Mouse (Mus musculus): ENCODE results near the gene Mcoln1. TPM values are rescaled to one million over a fixed set of nuclear protein-coding genes. Genes with fewer than 3 reads are reported as not detected.

Mcoln1 gene
- 105 and 123 TPM in 2 replicates for polyA plus RNA-seq (2015; fragmentation: Nextera tagmentation; extraction: Ambion mirVana)

GRCm38 (mm10) chr8:3500235-3501090 is at the start of gene Mcoln1:
Gene Mcoln1 (plus strand): TSS chr8:3500457.
- H3K36me3 ChIP-seq (ENCODE audit: control insufficient read depth, insufficient read depth): peaks cover 19% of the 10 kb centered on the region
- peak within 1 kb of the TSS; percentile 86 for H3K4me3 ChIP-seq (ENCODE audit: low read depth, low read length)
- no peaks in the 10 kb centered on the region for H3K9me3 ChIP-seq (ENCODE audit: control insufficient read depth)
- peak within 1 kb of the TSS; percentile 85 for H3K9ac ChIP-seq (ENCODE audit: low read depth, low read length)
- peak within 1 kb of the TSS; percentile 81 for H3K4me2 ChIP-seq (replicated peaks; ENCODE audit: low read depth)
- under 1% methylated on average over 70 of the region's 70 CpGs for WGBS
- H3K4me1 ChIP-seq (replicated peaks; ENCODE audit: control insufficient read depth, insufficient read depth, low read length): peaks cover 3% of the 10 kb centered on the region; the same call in 1 of the 2 replicates
- no peaks in the 10 kb centered on the region for H3K27me3 ChIP-seq (replicated peaks; ENCODE audit: control insufficient read depth, insufficient read depth, low read length)
- H3K27ac ChIP-seq (ENCODE audit: low read depth, low read length): peak within 1 kb of the TSS; percentile 75
- ATAC-seq: peak; percentile 86
- peak; percentile 48 for TF ChIP-seq CTCF (IDR thresholded peaks at IDR 0.05; ENCODE audit: low read depth)

DNA sequence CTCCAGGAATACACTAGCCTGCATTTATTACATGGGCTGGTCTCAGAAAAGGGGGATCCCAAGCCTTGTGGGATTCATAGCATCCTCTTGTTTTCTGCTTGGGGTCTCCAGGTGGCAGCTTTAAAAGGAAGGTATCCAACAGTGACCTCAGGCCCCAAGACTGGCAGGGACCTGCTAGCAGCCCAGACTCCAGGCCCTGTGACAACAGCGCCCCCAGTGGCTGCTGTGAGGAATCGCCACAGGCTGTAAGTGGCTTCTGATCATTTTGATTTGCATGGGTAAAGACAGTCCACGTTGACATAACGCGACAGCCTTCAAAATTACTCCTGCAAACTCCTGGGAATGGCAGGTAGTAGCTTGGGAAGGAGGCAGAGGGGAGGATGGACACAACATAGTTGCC is 49.6 kb upstream of the Mcoln1 start:
- peaks cover 86% of the 10 kb centered on the region for H3K36me3 ChIP-seq (ENCODE audit: control insufficient read depth, insufficient read depth)
- H3K9me3 ChIP-seq (ENCODE audit: control insufficient read depth): no peaks in the 10 kb centered on the region
- no peak overlapping the region for H3K27ac ChIP-seq (ENCODE audit: low read depth, low read length)
- no peak for ATAC-seq
- H3K4me2 ChIP-seq (replicated peaks; ENCODE audit: low read depth): no peak overlapping the region
- TF ChIP-seq CTCF (IDR thresholded peaks at IDR 0.05; ENCODE audit: low read depth): peak; percentile 96
- H3K27me3 ChIP-seq (replicated peaks; ENCODE audit: control insufficient read depth, insufficient read depth, low read length): no peaks in the 10 kb centered on the region
- no peaks in the 10 kb centered on the region for H3K4me1 ChIP-seq (replicated peaks; ENCODE audit: control insufficient read depth, insufficient read depth, low read length)
- WGBS: 24% methylated on average over 5 of the region's 5 CpGs
- no peak overlapping the region for H3K9ac ChIP-seq (ENCODE audit: low read depth, low read length)
- no peak overlapping the region for H3K4me3 ChIP-seq (ENCODE audit: low read depth, low read length)

DNA sequence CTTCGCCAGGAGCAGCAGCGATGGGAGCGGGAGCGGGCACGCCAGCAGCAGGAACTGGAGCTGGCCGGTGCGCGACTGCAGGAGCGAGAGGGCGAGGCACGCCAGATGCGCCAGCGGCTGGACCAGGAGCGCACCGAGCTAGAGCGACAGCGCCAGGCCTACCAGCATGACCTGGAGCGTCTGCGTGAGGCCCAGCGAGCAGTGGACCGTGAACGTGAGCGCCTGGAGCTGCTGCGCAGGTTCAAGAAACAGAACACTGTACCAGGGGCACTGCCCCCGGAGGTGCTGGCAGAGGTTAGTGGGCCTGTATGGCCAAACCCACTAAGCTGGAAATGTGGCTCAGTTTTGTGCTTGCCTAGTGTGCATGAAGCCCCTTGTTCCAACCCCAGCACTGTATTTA is 48.3 kb upstream of the Mcoln1 start:
- no peak for ATAC-seq
- H3K36me3 ChIP-seq (ENCODE audit: control insufficient read depth, insufficient read depth): peaks cover 90% of the 10 kb centered on the region
- H3K4me3 ChIP-seq (ENCODE audit: low read depth, low read length): no peak overlapping the region
- TF ChIP-seq CTCF (IDR thresholded peaks at IDR 0.05; ENCODE audit: low read depth): no peak
- H3K4me2 ChIP-seq (replicated peaks; ENCODE audit: low read depth): no peak overlapping the region
- H3K27me3 ChIP-seq (replicated peaks; ENCODE audit: control insufficient read depth, insufficient read depth, low read length): no peaks in the 10 kb centered on the region
- no peaks in the 10 kb centered on the region for H3K4me1 ChIP-seq (replicated peaks; ENCODE audit: control insufficient read depth, insufficient read depth, low read length)
- WGBS: 98% methylated on average over 25 of the region's 25 CpGs
- H3K9me3 ChIP-seq (ENCODE audit: control insufficient read depth): no peaks in the 10 kb centered on the region
- H3K27ac ChIP-seq (ENCODE audit: low read depth, low read length): no peak overlapping the region
- no peak overlapping the region for H3K9ac ChIP-seq (ENCODE audit: low read depth, low read length)

GRCm38 (mm10) chr8:3463248-3463647 is 37.0 kb upstream of the Mcoln1 start:
- no peak overlapping the region for H3K4me3 ChIP-seq (ENCODE audit: low read depth, low read length)
- TF ChIP-seq CTCF (IDR thresholded peaks at IDR 0.05; ENCODE audit: low read depth): no peak

GRCm38 (mm10) chr8:3464309-3464708 is 35.9 kb upstream of the Mcoln1 start:
- WGBS: 45% methylated on average over 5 of the region's 5 CpGs
- no peak for ATAC-seq
- H3K36me3 ChIP-seq (ENCODE audit: control insufficient read depth, insufficient read depth): peaks cover 1% of the 10 kb centered on the region; the same call in 1 of the 2 replicates

More at GRCm38 (mm10) chr8:3463248-3463647, 37.0 kb upstream of the Mcoln1 start:
- no peak for ATAC-seq
- no peak overlapping the region for H3K4me2 ChIP-seq (replicated peaks; ENCODE audit: low read depth)
- H3K36me3 ChIP-seq (ENCODE audit: control insufficient read depth, insufficient read depth): peaks cover 11% of the 10 kb centered on the region; the same call in 1 of the 2 replicates
- H3K9me3 ChIP-seq (ENCODE audit: control insufficient read depth): no peaks in the 10 kb centered on the region
- WGBS: 89% methylated on average over 2 of the region's 2 CpGs
- no peak overlapping the region for H3K9ac ChIP-seq (ENCODE audit: low read depth, low read length)
- H3K27ac ChIP-seq (ENCODE audit: low read depth, low read length): no peak overlapping the region
- H3K4me1 ChIP-seq (replicated peaks; ENCODE audit: control insufficient read depth, insufficient read depth, low read length): peaks cover 4% of the 10 kb centered on the region; the same call in 1 of the 2 replicates
- no peaks in the 10 kb centered on the region for H3K27me3 ChIP-seq (replicated peaks; ENCODE audit: control insufficient read depth, insufficient read depth, low read length)

More at GRCm38 (mm10) chr8:3464309-3464708, 35.9 kb upstream of the Mcoln1 start:
- H3K27ac ChIP-seq (ENCODE audit: low read depth, low read length): no peak overlapping the region
- no peak overlapping the region for H3K4me2 ChIP-seq (replicated peaks; ENCODE audit: low read depth)
- H3K9ac ChIP-seq (ENCODE audit: low read depth, low read length): 0 out of 2 replicates have a peak overlapping the region, but pooled peaks have one; percentile 11
- H3K9me3 ChIP-seq (ENCODE audit: control insufficient read depth): no peaks in the 10 kb centered on the region
- TF ChIP-seq CTCF (IDR thresholded peaks at IDR 0.05; ENCODE audit: low read depth): peak; percentile 80
- H3K4me3 ChIP-seq (ENCODE audit: low read depth, low read length): no peak overlapping the region
- H3K4me1 ChIP-seq (replicated peaks; ENCODE audit: control insufficient read depth, insufficient read depth, low read length): peaks cover 4% of the 10 kb centered on the region; the same call in 1 of the 2 replicates
- no peaks in the 10 kb centered on the region for H3K27me3 ChIP-seq (replicated peaks; ENCODE audit: control insufficient read depth, insufficient read depth, low read length)
